Mouse (Mus musculus): Measurements from ENCODE around the gene Catsperg2. TPM values are rescaled to one million over a fixed set of nuclear protein-coding genes. Genes with fewer than 3 reads are reported as not detected.
A peak's percentile ranks its signal among the peaks of the same experiment; 100 is the strongest.
"Not testable (repeated sequence)": the region's sequence is repeated elsewhere in the genome, so short reads cannot be mapped to it uniquely, and the experiment has no call there.

The Catsperg2 gene
- total RNA-seq (2021) = not detected
- long read RNA-seq, experiment 1 = 0 reads
- long read RNA-seq, experiment 2 = 0 reads

DNA sequence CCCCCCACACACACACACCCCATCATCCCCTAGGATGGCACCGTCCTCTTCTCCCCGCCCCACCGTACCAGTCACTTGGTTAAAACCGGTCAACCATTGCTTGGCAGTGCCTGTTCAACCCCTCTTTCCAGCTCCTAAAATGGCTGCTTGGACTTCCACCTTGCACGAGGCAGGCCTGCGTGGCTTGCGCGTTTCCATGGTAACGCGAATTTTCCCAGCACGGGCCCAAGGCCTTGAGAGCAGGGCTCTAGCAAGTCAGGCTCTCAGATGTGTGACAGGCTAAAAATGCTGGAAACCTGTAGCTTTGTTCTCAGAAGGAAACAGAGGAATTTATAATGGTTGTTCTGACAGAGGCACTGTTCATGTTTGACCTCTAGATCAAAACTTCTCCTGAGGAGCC lies at the start of gene Catsperg2:
Catsperg2 (minus strand) TSS at position 173 of the 400 bp plus-strand sequence.
- intact Hi-C loops (cut with DNase I; ENCODE audit: low total_unique reads); DNase-seq: not testable (repeated sequence)

DNA sequence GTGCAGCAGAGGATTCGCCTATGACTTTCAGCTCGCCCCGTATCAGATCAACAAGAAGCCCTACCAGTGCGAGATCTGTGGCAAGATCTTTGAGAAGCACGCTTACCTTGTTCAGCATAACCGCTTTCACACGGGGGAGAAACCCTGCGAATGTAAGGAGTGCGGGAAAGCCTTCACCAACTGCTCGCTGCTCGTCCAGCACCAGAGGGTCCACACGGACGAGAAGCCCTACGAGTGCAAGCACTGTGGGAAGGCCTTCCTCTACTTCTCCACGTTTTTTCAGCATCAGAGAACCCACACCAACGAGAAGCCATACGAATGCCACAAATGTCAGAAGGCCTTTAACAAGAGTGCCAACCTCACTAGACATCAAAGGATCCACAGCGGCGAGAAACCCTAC lies 49.7 kb upstream of the Catsperg2 start:
- intact Hi-C loops (cut with DNase I; ENCODE audit: low total_unique reads) = no loop called here
- no peak for DNase-seq

DNA sequence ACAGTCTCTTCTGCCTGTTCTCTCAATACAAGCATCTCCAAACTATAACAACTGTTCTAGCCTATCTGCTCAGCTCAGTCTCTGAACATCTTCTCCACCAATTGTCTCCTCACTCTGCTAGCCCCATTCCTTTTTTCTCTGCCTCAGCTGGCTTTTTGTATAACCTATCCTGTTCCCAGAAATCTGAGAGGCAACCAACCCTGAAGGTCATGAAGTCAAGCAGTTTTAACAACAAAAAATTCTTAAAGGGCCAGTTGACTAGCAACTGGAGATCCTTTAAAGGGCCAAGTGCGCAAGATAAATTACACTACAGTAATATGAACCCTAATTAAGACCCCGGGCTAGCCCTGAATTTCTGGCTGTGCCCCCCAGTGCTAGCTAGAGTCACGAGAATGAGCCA lies 47.5 kb upstream of the Catsperg2 start:
- DNase-seq = no peak
- intact Hi-C loops (cut with DNase I; ENCODE audit: low total_unique reads) = no loop called here

DNA sequence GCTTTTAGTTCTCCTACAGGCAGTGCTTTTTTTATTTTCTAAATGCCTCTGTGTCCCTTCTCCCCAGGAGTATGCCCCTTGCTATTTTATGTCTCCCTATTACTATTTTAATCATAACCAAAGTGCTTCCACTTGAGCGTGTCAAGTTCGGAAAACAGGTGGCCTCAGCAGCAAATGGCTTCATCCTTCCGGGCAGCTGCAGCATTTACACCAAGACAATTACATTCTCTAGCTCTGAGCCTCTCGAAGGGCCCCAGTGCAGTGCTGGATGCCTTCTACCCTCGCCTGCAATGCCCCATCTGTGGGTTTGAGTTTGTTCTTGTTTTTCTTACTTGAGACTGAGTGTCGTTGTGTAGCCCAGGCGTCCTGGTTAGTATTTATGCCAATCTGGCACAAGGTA lies 46.7 kb upstream of the Catsperg2 start:
- intact Hi-C loops (cut with DNase I; ENCODE audit: low total_unique reads) = no loop called here
- DNase-seq = no peak

DNA sequence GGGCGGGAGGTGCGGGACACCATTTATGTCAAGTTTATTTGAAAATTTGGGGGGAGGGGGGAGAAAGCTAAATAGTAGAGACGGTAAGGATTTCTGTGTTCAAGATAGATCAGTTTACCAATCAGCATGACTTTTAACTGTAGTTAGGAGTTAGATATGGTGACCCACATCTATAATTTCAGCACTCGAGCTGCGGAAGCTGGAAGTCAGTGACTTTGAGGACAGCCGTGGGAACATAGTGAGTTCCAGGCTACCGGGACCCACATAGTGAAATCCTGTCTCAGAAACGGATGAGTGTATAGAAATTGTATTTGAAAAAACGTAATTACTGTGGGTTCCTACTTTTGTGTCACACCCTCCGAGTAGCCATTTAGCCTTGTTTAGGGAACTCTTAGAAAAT lies 42.1 kb upstream of the Catsperg2 start:
- intact Hi-C loops (cut with DNase I; ENCODE audit: low total_unique reads) = no loop called here

DNA sequence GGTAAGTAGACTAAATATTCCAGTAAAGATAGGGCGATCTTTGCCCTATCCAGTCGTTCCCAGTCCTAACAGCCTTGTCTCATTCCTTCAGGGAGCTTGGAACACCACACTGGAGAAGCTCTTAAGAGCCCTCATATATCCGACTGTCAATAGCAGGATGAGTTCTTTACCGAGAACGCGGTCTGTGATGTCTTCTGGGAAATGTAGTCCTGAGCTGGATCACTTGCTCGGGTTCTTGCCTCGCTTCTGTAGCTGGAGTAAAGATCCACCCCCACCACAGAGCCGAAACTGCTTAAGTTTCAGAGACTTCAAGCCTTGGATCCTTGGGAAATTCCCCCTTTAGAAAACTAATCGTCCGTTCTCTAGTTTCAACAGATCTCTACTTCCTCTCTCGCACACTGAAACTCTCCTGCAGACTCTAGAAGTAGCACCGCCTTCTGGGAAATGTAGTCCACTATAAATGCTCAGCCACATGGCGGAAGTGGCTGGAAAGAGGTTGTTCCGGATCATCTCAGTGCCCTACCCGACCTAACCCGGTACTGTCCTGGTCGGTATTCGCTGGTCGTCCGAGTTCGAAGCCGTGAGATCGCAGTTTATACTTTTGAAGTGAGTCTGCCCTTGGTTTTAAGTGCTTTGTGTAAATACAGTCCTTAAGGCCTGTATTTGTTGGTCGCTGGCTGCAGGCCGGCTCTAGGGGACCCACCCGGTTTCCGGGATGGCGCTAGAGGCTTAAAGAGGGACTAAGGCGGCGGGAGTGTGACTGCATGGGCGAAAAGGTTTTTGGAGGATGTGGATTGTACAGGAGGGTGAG lies 41.5 kb upstream of the Catsperg2 start, which contains the start of gene Zfp84:
Zfp84 (plus strand) TSS at position 463 of the 811 bp plus-strand sequence.
- intact Hi-C loops (cut with DNase I; ENCODE audit: low total_unique reads) = no loop called here

More for the DNA sequence above, 42.1 kb upstream of the Catsperg2 start:
- no peak for DNase-seq

DNA sequence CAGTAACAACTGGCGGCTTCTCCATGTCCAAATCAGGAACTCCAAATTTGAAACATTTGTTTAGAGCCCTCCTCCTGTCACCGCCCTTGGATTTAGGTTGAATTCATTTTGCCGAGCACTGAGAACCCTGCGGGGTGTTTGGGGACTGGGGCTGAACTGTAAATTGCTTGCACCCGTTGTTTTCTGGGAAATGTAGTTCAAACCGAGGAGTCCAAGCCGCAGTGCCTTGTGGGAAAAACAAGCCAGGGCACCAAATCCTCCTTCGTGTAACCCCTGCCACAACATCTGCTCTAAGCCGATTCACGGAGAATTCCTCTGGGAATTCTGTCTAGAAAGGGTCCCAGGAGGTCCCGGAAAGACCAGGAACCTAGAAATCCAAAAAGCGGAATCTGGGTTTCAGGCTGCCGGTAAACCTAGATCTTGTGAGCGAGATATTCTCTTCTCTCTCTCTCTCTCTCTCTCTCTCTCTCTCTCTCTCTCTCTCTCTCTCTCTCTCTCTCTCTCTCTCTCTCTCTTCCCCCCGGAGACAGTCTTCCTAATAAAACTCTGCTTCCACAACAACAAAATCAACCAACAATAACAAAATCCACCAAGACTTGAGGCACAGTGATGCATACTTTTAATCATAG lies 40.3 kb upstream of the Catsperg2 start:
- intact Hi-C loops (cut with DNase I; ENCODE audit: low total_unique reads) = no loop called here
- DNase-seq = peak; percentile 77

More for the DNA sequence above, 41.5 kb upstream of the Catsperg2 start, which contains the start of gene Zfp84:
- DNase-seq = peak; percentile 81

DNA sequence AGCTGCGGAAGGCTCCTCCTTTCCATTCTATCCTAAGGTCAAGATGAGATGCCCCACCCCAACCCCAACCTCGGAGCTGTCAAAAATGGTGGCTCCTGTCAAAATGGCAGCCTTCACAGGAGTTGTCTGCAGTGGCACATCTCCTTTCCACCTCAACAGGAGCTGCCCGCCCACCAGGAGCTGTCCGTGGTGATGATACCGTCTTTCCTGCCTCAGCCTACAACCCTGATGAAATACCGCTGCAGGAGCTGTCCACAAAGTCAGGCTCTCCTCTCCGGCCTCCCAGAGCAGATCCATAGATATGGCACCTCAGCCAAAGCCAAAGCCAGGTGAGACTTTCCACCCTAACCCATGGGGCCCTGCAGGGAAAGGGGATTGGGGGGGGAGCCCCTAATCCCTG lies 37.9 kb upstream of the Catsperg2 start:
- intact Hi-C loops (cut with DNase I; ENCODE audit: low total_unique reads) = no loop called here

DNA sequence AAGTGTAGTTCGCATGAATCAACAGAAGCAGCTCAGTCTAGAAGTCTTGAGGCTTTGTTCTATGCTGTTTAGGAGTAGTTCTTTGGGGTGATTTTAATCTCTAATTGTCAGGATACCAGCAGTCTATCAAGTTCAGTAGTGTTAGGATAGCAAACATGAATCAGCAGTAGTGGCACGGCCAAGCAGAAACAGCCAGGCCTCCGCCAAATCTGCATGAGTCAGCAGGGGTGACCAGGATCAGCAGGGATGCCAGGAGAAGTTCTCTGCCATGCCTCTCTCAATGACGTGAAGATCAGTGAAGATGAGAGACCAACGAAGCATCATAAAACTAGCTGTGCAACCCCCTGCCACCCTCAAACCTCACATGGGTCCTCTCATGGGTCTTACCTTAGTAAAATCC lies 33.6 kb upstream of the Catsperg2 start:
- no peak for DNase-seq
- intact Hi-C loops (cut with DNase I; ENCODE audit: low total_unique reads) = no loop called here

More for the DNA sequence above, 37.9 kb upstream of the Catsperg2 start:
- no peak for DNase-seq

DNA sequence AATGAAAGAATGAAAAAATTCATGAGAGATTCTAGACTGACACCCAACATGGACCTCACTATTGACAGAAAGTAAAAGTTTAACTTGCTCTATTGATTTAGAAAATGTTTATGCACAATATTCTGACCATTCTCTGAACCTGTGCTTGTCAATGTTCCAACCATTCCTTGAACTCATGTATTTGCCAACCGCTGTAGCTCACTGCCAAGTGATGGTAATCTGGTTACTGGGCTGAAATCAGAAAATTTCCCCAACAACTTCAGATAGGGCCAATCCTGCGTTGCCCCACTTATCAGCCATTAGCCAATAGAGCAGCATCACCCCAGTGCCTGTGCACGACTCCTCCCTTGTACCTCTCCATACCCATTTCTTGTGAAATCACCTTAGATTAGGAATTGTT lies 15.4 kb upstream of the Catsperg2 start:
- intact Hi-C loops (cut with DNase I; ENCODE audit: low total_unique reads) = no loop called here
- no peak for DNase-seq

DNA sequence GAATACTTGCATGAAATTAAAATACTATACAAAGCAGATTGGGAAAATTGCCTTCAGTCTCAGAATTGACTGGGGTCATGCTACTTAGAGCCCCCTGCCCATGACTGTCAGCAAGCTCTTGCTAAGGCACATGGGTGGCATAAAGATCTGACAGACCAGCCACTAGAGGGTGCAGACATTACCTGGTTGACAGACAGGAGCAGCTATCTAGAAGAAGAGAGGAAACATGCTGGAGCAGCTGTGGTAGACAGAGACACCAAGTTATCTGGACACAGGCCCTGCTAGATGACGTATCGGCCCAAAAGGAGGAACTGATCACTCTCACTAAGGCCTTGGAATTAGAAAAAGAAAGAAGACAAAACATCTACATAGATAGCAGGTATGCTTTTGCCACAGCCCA lies 1.2 kb upstream of the Catsperg2 start:
- intact Hi-C loops (cut with DNase I; ENCODE audit: low total_unique reads) = no loop called here
- no peak for DNase-seq

DNA sequence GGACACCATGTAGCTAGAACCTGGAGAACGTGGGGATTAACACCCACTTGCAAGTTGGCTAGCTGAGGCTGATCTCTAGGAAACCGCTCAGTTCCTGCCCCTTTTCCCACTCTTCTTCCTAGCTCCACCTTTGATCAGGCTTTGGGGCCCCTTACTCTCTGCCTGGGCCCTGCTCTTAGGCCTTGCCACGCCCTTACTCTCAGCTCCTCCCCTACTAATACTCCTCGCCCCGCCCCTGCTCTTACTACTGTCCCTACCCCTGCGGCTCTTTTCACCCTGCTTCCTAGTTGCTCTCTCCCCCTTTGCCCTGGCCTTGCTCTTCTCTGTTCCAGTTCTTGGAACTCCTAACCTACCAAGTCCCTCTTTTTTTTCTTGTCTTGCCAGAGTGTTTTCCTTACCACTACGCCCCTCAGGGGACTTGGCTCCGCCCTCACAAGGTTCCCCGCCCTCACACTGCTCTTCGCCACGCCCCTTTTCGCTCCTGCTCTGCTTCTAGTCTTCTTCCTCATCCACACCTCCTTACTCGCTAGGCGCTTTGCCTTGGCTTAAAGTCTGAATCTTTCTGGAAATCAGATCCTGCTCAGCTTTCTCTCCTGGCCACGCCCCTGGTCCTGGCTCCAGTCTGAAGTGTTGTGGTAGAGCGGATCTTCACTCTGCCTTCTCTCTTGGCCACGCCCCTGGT lies 1.2 kb downstream of the Catsperg2 start:
- intact Hi-C loops (cut with DNase I; ENCODE audit: low total_unique reads) = not testable (repeated sequence)

DNA sequence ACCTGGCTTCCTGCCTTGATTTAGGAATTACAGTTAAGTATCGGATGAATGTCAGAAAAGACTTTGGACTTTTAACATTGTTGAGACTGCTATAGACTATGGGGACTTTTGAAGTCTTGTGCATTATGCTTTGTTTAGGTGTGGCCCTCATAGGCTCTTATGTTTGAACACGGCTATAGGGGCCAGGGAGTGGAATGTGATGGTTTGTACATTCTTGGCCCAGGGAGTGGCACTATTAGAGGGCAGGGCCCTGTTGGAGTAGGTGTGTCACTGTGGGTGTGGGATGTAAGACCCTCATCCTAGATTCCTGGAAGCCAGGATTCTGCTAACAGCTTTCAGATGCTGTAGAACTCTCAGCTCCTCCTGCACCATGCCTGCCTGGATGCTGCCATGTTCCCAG lies 17.9 kb downstream of the Catsperg2 start:
- intact Hi-C loops (cut with DNase I; ENCODE audit: low total_unique reads); DNase-seq: not testable (repeated sequence)

More for the DNA sequence above, 1.2 kb downstream of the Catsperg2 start:
- DNase-seq = not testable (repeated sequence)

DNA sequence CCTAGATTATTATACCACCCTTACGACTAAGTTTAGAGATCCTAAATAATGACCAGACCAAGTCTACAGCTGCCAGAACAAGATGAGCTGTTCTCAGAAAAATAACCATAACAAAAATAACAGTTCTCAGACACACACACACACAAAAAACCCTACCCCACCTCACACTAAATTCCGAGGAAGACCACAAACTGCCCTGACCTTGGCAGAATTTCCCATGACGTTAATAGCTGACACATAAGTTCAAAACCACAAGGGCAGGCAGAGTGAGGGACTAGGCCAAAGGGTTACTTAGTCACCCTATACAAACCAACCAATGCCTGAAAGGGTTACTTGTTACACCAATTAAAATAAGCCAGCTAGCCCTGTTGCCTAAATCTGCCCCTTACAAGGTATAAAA lies 31.6 kb downstream of the Catsperg2 start:
- intact Hi-C loops (cut with DNase I; ENCODE audit: low total_unique reads); DNase-seq: not testable (repeated sequence)

DNA sequence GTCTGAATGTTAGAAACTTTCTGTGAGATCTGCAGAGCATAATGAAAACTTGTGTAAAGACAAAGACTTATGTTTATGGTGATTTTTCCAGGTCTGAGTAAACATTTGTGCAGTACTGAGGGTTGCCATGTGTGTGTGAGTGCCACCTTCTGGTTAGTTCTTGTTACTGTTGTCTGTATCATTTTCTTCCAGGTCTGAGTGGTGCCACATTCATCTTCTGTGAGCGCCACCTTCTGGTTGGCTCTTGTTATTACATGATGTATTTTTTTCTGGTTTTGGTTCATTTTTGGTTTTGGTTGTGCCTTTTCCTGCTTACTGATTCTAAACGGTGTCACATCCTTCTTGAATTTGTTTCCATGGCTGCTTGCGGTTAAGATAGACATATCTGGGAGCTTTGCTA lies 45.0 kb downstream of the Catsperg2 start:
- intact Hi-C loops (cut with DNase I; ENCODE audit: low total_unique reads) = no loop called here

More for the DNA sequence above, 45.0 kb downstream of the Catsperg2 start:
- DNase-seq = no peak

Small RNAs within 50 kb of the gene (microRNA-seq; reads per million reads assigned to microRNA genes)
- gene Mir1964 = 0.32 to 3.5 reads per million in 2 experiments

Other genes with a start within 250 kb of the Catsperg2 start
- 10 to 100 TPM in 1 of 2 experiments, 1 to 10 TPM in 1; 7.8 to 13.1 TPM for gene Sipa1l3, start 208.4 kb downstream of the Catsperg2 start, total RNA-seq (2021)
- 1 to 10 TPM; 8.3 to 8.5 TPM for gene Zfp84, start 41.5 kb upstream of the Catsperg2 start, total RNA-seq (2021)
- gene Zfp30, start 57.0 kb upstream of the Catsperg2 start, total RNA-seq (2021) = 1 to 10 TPM; 2.6 to 3.2 TPM
- 1 to 10 TPM; 9.1 to 9.7 TPM for gene Zfp790, start 89.1 kb upstream of the Catsperg2 start, total RNA-seq (2021)
- gene Zfp940, start 126.6 kb upstream of the Catsperg2 start, total RNA-seq (2021) = under 1 TPM; 0.27 to 0.35 TPM
- 1 to 10 TPM; 2.2 to 2.6 TPM for gene Zfp420, start 132.9 kb upstream of the Catsperg2 start, total RNA-seq (2021)
- 1 to 10 TPM; 6.0 to 8.0 TPM for gene Zfp27, start 179.5 kb upstream of the Catsperg2 start, total RNA-seq (2021)
- 1 to 10 TPM; 5.9 to 8.1 TPM for gene Zfp383, start 181.2 kb upstream of the Catsperg2 start, total RNA-seq (2021)
- gene Zfp74, start 227.1 kb upstream of the Catsperg2 start, total RNA-seq (2021) = 1 to 10 TPM; 4.8 to 7.3 TPM